Mouse (Mus musculus): ENCODE measurements at regions not wholly inside any gene's neighbourhood (a gene's known extent, or its start where the extent isn't known, plus 50 kb on each side); places are given as distances from the start of the nearest gene placed in this dataset.

DNA sequence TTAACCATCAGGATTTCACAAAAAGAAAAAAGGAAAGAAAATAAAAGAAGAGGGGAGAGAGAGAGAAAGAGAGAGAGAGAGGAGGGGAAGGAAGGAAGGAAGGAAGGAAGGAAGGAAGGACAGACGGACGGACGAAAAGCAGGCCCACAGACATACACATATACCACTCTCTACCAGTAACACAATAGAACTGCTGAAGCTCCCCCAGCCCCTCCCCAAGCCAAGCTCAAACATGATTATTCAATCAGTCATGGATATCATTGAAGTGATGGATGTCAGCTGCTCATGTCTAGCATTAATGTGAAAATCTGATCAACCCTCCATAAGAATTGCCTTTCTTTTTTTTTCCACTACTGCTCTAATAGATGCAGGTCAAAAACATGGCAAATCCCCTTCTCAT is 161.2 kb downstream of the Mreg start:
- in situ Hi-C loops (cut with MboI, MseI), result no loop called here

DNA sequence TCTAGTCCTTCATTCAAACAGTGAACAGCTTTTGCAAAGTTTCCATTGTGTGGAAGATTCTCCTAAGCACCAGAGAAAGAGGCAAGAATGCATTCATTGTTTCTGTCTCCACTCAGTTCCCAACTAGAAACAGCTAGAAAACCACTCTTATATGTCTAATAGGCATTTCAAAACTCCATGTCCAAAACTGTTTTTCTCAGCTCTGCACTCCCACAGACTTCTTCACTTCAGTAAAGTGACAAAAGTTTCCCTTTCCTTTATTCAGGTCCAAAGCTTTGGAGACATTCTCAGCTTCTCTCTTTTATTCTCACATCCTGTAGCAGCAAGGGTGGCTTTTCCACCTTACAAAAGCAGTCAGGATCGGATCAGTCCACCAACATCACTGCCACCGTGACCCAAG is 166.0 kb downstream of the Mreg start:
- in situ Hi-C loops (cut with MboI, MseI), result no loop called here

DNA sequence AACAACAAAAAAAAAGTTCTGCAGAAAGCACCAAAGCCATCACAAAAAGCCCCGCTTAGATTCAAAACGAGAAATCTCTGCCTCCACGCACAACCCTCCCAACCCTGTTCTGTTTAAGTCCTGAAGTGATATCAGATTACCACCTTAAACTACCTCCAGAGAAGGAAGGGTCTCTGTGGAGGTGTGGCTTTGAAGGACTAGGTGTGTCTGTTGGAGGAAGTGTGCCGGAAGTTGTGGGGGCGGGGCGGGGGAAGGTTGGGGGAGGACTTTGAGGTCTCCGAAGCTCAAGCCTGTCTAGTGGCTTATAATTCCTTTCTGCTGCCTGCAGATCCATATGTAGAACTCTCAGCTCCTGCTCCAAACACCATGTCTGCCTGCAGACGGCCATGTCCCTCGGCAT is 173.6 kb downstream of the Mreg start:
- in situ Hi-C loops (cut with MboI, MseI), result no loop called here

DNA sequence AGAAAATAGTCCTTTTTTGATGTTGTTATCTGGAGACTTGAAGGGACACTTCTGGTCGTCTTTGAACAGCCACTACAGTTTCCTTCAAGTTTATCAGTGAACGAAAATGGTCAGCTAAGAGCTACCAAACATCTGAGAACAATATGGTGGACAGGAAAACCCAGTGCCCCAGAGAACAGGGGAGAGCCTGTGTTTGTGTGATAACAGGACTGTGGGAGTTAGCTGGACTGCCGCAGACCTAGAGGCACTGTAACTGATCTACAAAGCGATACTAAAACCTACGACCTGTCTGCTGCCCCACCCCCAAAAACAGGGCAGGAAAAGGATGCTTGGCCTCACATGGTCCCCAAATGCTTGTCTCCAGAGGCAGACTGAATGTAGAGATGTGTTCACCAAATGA is 175.5 kb downstream of the Mreg start:
- in situ Hi-C loops (cut with MboI, MseI), result no loop called here

DNA sequence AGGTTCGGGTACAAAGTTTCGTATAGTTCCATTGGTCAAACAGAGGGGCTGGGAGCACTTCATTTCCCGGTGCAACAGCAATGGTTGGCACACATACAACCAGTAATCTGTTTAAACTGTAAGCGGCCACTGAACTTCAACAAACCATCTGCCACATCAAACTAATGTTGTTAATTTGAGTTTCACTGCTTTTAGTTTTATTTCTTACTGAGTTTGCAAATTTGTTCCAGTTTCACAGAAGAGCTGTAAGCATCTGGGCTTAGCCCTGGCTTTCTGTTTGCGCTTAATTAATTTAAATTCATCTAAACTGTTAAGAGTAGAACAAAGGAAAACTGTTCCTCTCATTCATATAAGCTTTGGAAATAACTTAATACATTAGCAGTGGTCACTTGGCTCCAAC is 176.0 kb downstream of the Mreg start:
- in situ Hi-C loops (cut with MboI, MseI), result no loop called here

DNA sequence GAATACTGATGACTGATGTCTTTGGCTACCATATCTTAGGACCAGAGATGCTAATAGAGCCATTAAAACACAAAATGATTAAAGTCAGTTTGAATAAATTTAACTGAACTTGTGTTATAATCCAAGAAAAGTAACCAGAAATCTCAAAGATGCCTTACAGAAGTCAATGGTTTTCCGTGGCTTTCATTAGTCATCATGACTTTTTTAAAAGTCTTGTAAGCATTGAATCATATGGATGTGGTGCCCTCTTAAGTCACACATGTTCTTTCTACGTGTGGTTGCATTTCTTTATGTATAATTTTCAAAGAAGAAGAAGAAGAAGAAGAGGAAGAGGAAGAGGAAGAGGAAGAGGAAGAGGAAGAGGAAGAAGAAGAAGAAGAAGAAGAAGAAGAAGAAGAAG is 178.2 kb downstream of the Mreg start:
- in situ Hi-C loops (cut with MboI, MseI), result no loop called here

DNA sequence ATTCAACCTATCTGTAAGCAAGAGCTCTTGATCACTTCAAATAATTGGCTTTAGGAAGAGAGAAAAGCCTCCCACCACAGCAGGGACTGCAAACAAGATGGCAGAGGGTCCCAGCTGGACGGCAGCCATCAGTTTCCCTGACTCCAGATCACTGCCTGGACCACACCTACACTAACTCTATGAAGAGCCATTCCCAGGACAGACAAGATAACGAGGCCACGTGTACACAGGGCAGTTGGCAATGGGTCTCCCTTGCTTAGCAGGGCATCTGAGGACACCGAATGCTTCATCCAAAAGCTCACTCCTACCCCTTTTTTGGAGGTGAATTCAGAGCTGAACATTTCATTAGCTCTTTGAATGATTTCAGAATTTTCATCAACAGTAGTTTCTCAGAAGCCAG is 179.9 kb downstream of the Mreg start:
- in situ Hi-C loops (cut with MboI, MseI), result no loop called here

DNA sequence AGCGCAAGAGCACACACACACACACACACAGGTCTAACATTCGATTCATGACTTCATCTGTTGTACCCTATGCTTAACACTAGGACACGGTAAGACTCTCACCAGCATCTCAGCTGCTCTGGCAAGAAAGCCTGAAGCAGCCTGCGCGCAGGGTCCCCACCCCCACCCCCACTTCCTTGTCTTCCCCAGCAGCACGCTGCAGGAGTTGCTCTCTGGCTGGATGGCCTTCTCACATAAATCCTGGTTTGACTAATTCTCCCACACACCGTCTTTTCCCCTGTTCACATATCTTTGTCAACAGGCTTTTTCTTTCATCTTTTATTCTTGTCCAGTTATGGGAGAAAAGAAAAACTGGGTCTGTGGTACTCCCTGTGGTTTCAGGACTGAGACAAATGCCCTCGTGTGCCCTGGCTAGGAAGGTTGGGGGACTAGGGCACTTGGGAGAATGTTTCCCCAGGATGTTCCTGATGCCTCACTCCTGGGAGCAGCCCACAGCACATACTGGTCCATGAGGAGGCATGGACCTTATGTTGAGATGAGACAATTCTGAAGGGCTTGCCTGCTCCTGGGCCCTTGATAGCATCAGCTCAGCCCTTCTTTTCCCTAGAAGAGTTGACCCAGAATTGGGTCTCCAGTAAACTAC is 181.2 kb downstream of the Mreg start:
- in situ Hi-C loops (cut with MboI, MseI), result no loop called here

DNA sequence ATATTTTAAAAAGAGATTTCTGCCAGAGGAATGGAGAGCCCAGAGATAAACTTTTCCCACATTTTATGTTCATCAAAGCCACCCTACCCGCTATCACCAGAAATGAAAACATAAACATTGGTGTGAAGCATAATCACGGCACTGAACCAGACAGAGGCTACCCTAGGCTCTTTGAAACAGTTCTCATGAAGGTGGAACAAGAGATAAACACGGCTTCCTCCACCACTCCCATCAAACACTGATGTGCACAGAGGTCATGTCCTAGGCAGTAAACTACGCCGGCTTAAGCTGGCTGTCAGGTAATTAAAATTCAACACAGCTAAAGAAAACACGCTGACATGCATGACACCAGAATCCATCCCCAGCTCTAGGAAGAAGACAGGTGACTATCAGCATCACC is 182.5 kb downstream of the Mreg start:
- in situ Hi-C loops (cut with MboI, MseI), result no loop called here

DNA sequence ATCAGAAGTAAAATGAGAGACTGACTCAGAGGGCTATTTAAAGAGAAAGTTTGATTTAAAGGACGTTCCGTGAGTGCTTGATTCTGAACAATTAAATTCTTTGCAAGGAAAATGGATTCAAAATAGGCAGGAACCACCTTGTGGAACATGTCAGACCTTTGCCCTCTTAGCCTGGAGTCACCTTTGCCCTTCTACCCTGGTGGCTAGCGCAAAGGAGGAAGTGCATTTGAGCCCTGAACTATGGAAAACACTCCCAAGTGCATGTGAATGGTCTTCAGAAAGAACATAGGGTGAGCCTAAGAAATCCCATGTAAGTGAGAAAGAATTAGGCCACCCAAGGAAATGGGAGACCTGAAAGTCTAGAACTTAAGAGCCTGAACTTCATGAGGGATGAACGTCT is 185.2 kb downstream of the Mreg start:
- in situ Hi-C loops (cut with MboI, MseI), result no loop called here

DNA sequence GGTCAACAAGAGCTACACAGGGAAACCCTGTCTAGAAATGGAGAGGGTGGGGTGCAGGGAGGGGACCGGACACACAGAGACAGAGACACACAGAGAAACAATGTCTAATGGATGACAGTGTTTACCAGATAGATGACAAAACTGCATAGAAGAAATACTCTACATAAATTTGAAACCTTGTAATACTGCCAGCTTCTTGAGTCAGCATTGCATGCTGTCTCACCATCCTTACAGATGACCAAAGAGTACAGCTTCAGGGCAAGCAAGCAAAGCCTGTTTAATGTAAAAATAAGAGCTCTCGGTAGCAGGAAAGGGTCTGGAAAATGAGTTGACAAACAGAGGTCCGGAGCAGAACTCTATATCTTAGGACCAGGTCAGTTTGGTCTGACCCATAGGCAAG is 189.5 kb downstream of the Mreg start:
- in situ Hi-C loops (cut with MboI, MseI), result no loop called here

DNA sequence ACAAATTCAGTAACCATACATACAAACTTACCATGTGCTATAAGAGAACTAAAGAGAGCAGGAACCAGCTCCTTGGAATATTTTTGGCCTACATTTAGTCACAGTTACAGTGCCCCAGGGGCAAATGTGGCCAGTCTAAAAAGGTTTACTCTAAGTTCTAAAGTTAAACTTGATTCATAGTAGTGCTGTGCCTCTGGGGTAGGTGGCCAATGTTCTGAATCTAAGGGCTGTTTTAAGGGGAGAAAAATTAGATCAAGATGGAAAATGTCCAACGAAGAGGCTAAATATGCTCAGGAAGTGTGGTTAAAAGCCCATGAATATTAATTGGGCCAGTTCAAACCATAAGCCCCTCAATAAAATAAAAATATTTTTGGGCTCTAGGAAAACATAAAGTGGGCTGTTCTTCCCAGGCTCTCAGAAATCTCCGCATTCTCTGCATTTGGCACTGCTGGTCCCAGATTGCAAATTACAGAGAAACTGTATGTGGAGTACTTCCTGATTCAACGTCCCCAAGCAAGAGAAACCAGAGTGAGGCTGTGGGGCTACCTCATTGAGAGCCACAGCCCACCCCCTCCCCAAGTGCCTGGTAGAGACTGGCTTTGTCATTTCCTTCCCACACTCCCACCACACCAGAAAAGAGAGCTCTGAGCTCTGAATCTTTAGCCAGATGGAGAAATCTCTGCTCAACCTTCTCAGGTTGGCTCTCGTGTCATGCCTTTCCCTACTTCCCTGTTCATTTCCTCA is 193.5 kb downstream of the Mreg start:
- in situ Hi-C loops (cut with MboI, MseI), result no loop called here

DNA sequence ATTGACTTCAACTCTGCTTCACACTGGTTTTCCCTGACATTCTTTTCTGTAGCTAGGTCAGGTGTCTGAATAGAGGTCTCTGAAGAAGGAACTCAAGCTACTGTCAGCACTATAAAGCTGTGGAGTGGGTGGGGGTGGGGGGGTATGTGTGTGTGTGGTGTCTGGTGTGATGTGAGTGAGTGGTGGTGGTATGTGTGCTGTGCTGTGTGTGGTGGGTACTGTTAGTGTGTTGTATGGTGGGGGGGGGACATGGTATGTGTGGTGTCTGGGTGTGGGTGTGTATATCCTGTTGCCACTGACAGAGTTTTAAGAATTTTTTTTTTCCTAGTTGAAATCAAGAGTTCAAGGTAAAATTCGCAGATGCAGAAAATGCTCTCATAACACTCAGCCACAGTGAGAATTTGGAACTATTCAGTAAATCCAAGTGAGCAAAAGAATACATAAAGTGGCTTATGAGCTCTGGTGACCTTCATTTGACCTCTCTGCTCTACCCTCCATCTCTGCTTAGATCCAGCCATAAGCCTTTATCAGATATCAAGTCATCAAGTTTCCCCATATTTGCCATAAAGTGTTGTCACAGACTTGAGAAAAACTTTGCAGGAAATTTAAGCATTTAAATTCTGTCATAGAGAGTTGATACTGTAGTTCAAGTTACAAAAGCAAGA is 194.2 kb downstream of the Mreg start:
- in situ Hi-C loops (cut with MboI, MseI), result no loop called here

DNA sequence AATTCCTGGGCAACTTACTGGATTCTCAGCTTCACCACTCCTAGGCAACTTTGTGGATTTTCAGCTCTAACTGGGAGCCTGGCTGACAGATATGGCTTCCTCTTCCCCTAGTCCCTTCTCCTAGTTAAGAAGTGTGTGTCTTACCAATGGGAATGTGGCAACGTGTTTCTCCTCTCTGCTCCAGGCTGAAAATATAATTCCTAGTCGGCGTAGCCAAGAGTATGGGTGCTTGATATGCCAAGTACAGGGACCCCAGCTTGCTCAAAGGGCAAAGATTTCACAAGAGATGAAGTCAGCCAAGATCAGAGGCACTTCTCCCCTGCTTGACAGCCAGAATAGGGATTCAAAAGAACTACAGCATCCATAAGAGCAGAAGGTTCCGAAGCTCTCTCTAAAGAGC is 196.6 kb downstream of the Mreg start:
- in situ Hi-C loops (cut with MboI, MseI), result no loop called here

DNA sequence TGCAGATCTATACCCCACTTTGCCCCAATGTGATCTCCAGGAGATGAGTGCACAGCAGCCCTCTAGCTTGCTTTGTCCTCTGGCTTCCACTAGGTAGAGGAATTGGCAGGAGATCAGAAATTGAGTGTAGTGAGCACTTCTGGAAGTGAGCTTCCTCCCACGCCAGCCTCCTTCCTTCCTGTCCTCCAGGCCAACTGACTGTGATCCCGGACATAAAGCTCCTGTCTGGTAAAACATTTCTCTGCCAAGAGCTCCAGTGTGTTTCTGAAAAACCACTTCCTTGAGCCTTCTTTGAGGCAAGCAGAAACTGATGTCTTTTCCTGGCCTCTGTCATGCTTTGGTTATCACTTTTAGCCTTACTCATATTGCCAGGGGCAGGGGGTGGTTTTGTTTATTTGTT is 197.5 kb downstream of the Mreg start:
- in situ Hi-C loops (cut with MboI, MseI), result no loop called here

DNA sequence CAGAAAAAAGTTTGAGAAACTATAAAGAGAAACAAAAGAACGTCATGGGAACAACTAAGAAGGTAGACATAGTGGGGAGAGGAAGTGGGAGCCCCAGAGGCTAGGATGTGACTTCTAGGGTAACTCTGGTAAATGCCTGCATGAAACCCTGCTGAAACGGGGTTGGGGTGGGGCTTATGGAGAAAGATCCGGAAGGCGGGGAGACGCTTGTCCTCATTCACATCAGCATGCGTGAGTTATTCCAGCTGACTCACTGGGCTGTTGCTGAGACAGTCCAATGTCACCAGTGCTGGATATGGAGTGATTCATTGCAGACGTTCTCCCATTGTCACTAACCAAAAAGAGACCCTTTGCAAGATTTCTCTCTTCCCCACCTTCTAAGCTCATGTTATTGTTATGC is 198.2 kb downstream of the Mreg start:
- in situ Hi-C loops (cut with MboI, MseI), result no loop called here

DNA sequence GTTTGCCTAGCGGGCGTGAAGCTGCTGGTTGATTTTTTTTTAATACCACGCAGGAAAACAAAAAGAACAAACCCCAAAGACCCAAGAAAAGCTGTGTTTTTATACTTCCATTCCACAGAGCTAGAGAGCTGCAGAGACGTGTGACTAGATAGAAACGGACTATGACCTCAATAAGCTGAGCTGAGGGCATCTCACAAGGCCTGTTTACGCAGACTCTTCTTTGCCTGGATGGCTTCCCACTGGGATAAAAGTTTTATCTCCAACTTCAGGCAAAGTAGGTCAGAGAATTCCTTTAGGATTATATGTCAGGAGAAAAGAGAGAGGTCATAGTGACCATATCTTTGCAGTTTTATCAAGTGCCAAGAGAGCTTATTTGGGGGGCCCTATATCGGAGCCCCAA is 199.4 kb downstream of the Mreg start:
- in situ Hi-C loops (cut with MboI, MseI), result no loop called here

DNA sequence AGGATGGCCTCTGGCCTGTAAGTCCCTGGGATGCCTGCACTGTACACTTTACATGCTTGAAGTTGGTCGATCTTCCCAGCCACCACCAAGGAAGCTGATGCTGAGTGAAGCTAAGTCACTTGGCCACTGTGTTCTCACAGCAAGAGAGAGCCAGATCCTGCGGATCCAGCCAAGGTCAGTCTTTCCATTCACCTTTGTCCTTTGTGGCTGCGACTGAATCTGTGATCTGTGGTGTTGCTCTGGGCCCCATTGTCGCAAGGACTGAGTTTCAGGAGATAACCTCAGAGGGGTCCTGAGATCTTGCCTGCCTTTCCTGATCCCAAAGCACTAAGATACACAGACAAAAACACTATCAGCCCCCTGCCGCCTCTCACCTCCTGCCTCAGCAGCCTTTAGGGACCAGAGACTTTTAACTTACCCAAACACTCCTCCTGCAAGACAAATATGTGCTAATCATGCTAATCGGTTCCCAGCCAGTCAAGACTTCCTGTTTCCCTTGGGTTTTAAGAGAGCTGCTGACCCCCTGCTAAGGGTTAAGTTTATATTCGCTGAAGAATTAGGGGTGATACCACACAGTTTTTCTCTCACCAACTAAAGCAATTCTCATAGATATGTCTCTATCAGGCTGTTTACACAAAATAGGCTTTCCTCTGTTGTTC is 202.7 kb downstream of the Mreg start:
- in situ Hi-C loops (cut with MboI, MseI), result no loop called here

DNA sequence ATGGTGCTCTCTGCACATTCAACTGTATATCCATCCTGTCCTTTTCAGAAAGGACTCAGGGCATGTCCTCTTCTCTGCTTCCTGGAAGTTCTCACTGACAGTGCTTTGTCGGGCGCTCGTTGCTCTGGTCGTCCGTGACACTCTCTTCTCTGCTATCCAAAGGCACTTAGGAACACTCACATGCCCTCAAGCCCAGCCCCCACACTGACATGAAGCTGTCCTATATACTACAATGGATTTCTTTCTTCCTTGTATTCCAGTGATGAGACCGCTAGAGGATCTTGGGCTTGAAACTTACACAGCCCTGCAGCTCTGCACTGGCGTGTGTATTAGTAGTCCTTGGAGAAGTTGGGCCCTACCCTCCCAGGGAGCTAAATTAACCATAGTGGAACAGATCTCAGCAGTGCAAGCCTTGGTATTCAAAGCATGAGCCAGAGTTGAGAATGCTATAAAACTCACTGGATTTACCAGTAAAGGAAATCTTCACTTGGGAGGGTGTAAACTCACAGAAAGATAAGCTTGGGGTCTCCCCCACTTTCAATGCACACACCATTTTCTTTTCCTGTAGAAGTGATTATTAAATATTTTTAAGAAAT is 205.3 kb downstream of the Mreg start:
- in situ Hi-C loops (cut with MboI, MseI), result no loop called here

DNA sequence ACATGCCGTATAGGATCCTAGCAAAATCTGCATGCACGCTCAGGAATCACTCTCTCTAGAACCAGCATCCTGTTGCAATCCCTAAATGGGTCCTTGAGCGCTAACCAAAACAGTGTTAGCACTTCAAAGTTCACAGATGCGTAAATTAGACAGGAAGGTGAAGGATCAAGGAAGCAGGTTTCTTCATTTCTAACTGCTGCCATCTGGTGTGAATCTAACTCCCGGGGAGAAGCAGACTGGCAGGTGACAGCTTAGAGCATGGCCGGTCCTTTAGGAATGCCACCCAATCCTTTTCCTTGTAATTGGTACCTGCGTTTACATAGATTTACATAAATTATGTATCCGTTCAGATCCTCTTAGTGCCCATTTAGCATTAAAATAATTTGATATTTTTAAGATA is 206.2 kb downstream of the Mreg start:
- in situ Hi-C loops (cut with MboI, MseI), result no loop called here

DNA sequence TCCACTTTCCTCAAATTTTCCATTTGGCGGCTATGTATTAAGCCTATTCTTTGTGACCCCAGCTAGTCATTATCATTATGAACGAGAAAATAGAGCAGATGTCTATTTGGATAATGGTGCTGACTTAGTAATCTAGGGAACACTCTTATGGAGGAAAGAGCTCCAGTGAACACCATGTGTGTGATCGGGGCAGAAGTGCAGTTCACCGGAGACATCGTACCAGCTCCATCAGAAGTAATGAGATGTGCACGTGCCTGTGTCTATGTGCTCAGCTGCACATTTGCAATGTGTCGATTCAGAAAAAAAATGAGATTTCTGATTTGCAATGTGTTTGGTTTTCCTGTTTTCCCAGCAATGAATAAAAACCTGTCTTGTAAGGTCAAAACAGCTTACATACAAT is 206.6 kb downstream of the Mreg start:
- in situ Hi-C loops (cut with MboI, MseI), result no loop called here

All from T-helper 2 cell (primary cell).